Mouse (Mus musculus) lung, adult 2 months (tissue): Measurements from ENCODE around the gene Dgkb.

ENCODE experiments used
- CTCF ChIP-seq: fragments of 200-500 bp; IDR thresholded peaks from 2 replicates; pipeline ENCODE4 v1.5.1; 2011; ENCODE audit warnings: mild to moderate bottlenecking, low read length, control low read depth; ENCODE audit not compliant: insufficient read depth
- POLR2A ChIP-seq: fragments of 200-500 bp; IDR thresholded peaks from 2 replicates; pipeline ENCODE4 v1.6.1; 2011; ENCODE audit warnings: low read depth, mild to moderate bottlenecking, control low read depth, low read length, borderline replicate concordance; ENCODE audit errors: extremely low read depth

DNA sequence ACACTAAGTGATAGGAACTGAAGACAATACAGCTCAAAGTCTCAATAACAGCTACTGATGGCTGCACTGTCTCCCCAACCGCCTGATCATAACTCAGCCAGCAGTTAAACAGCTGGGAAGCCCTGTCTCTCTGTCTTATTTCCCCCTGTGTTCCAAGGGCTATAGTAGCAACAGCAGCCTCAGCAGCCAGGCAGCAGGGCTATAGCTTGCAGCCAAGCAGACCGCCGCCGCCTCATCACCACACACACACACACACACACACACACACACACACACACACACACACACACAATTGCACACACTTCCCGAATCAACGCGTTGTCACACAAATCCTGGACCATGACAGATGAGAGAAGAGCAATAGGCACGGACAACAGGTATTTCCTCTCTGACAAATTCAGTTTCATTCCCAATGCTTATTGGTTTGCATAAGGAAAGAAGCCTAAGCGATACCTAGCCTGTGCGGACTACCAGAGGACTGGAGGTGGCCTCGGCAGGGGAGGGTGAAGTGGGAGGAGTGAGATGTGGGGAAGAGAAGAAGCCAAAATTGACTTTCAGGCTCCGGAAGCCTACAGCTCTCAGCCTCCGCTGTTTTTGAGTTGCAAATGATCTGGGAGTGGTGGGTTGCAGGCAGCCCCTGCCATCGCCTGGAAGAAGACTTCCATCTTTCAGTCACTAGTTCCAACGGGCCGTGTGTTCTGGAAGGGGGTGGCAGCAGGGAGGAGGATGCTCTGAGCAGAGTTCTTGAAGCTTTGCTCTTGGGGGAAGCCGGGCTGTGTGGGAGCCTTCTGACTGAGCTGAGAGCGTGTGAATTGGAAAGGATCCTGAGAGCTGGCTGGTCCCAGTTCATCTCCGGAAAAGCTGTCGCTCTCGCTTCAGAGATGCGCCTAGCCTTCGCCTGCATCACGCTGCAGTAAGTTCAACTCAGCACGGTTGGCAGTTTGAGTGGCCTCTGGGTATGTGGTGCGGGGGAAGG is 62.8 kb downstream of the Dgkb start:
- TF ChIP-seq POLR2A (no peak), CTCF (no peak)
